Mouse (Mus musculus): Measurements from ENCODE around the gene Tle4. TPM values are rescaled to one million over a fixed set of nuclear protein-coding genes. Genes with fewer than 3 reads are reported as not detected.

The Tle4 gene
- total and polyA plus RNA-seq, 3 experiments, result 18.9 to 27.7 (median 23.4) TPM

GRCm38 (mm10) chr19:14447474-14447873 lies 150.4 kb downstream of the Tle4 start:
- dilution Hi-C loops (cut with MboI; ENCODE audit: extremely low pct_ligation_motif_present, extremely low pct_unique_long_range_greater_than_20kb, low sequenced_read_pairs), result no loop called here
- no peaks in the 10 kb centered on the region for H3K27me3 ChIP-seq (replicated peaks)
- peaks cover 31 to 58% of the 10 kb centered on the region in 2 experiments for H3K36me3 ChIP-seq (replicated peaks in 1 of 2; ENCODE audit: control insufficient read depth in 1 of 2, insufficient read depth in 1 of 2, low read length in 1 of 2)
- H3K4me2 ChIP-seq (ENCODE audit: insufficient read depth, low read depth, poor library complexity, severe bottlenecking), result no peak overlapping the region
- H3K4me3 ChIP-seq (replicated peaks in 1 of 3; ENCODE audit: low read depth in 2 of 3, low read length in 2 of 3, poor library complexity in 1 of 3), result no peak overlapping the region
- DNase-seq (ENCODE audit: extremely low read depth), result no peak
- no peak for TF ChIP-seq POLR2A (IDR thresholded peaks at IDR 0.05; ENCODE audit: low read depth, low read length)
- no peak for TF ChIP-seq ELF1 (IDR thresholded peaks at IDR 0.05; ENCODE audit: low read depth, low read length)
- TF ChIP-seq CHD2 (IDR thresholded peaks at IDR 0.05; ENCODE audit: low read length), result no peak
- no peak for TF ChIP-seq MYC (IDR thresholded peaks at IDR 0.05; ENCODE audit: low read depth, low read length)
- TF ChIP-seq GABPA (IDR thresholded peaks at IDR 0.05; ENCODE audit: insufficient replicate concordance, low read depth, low read length), result no peak
- TF ChIP-seq E2F4 (IDR thresholded peaks at IDR 0.05; ENCODE audit: insufficient replicate concordance, low read depth, low read length), result no peak
- TF ChIP-seq CHD1 (IDR thresholded peaks at IDR 0.05; ENCODE audit: low read depth, low read length), result no peak
- no peak for TF ChIP-seq NELFE (IDR thresholded peaks at IDR 0.05; ENCODE audit: low read depth, low read length)
- no peak for TF ChIP-seq MAX (IDR thresholded peaks at IDR 0.05; ENCODE audit: low read length)
- TF ChIP-seq UBTF (IDR thresholded peaks at IDR 0.05; ENCODE audit: low read depth, low read length), result no peak
- TF ChIP-seq SMC3 (IDR thresholded peaks at IDR 0.05; ENCODE audit: low read depth, low read length), result no peak
- no peak for TF ChIP-seq SIN3A (IDR thresholded peaks at IDR 0.05; ENCODE audit: low read length)
- TF ChIP-seq MAZ (IDR thresholded peaks at IDR 0.05; ENCODE audit: low read depth, low read length), result no peak
- TF ChIP-seq MAFK (IDR thresholded peaks at IDR 0.05; ENCODE audit: insufficient replicate concordance, low read length), result no peak
- TF ChIP-seq RAD21 (IDR thresholded peaks at IDR 0.05; ENCODE audit: low read depth, low read length), result no peak
- TF ChIP-seq TBP (conservative IDR thresholded peaks at IDR 0.05; ENCODE audit: low read depth, low read length), result no peak
- TF ChIP-seq JUN (IDR thresholded peaks at IDR 0.05; ENCODE audit: insufficient read depth, low read depth, low read length), result no peak
- TF ChIP-seq ETS1 (conservative IDR thresholded peaks at IDR 0.05; ENCODE audit: low read depth, low read length), result no peak
- TF ChIP-seq MEF2A (IDR thresholded peaks at IDR 0.05; ENCODE audit: borderline replicate concordance, low read depth, low read length), result no peak
- no peak for TF ChIP-seq RCOR1 (conservative IDR thresholded peaks at IDR 0.05; ENCODE audit: low read depth, low read length)
- peaks cover 8% of the 10 kb centered on the region in 2 experiments; a peak in 2 of 4 replicates for H3K4me1 ChIP-seq (ENCODE audit: control insufficient read depth in 1 of 2, insufficient read depth in 2 of 2)
- H3K9ac ChIP-seq (ENCODE audit: insufficient read depth, low read depth), result no peak overlapping the region
- in situ Hi-C loops (cut with MboI; ENCODE audit: low pct_ligation_motif_present, low pct_unique_long_range_greater_than_20kb, low sequenced_read_pairs), result no loop called here
- no peak overlapping the region for H3K27ac ChIP-seq (ENCODE audit: insufficient read depth, low read depth)
- H3K9me3 ChIP-seq (replicated peaks; ENCODE audit: low read length), result no peaks in the 10 kb centered on the region
- H3K79me2 ChIP-seq (replicated peaks; ENCODE audit: control insufficient read depth, extremely low read depth, insufficient read depth, poor library complexity, severe bottlenecking), result no peaks in the 10 kb centered on the region

- H3K79me2 ChIP-seq (replicated peaks; ENCODE audit: control insufficient read depth, extremely low read depth, insufficient read depth, poor library complexity, severe bottlenecking), result no peaks in the 10 kb centered on the region
- peaks cover 0 to 10% of the 10 kb centered on the region in 2 experiments; a peak in 1 of 4 replicates for H3K4me1 ChIP-seq (ENCODE audit: control insufficient read depth in 1 of 2, insufficient read depth in 2 of 2)
- no peak overlapping the region for H3K4me2 ChIP-seq (ENCODE audit: insufficient read depth, low read depth, poor library complexity, severe bottlenecking)
- H3K9ac ChIP-seq (ENCODE audit: insufficient read depth, low read depth), result no peak overlapping the region
- in situ Hi-C loops (cut with MboI; ENCODE audit: low pct_ligation_motif_present, low pct_unique_long_range_greater_than_20kb, low sequenced_read_pairs), result no loop called here
- no peaks in the 10 kb centered on the region for H3K9me3 ChIP-seq (replicated peaks; ENCODE audit: low read length)
- TF ChIP-seq CHD1 (IDR thresholded peaks at IDR 0.05; ENCODE audit: low read depth, low read length) (no peak), POLR2A (IDR thresholded peaks at IDR 0.05; ENCODE audit: low read depth, low read length) (no peak), NRF1 (IDR thresholded peaks at IDR 0.05; ENCODE audit: low read depth, low read length) (no peak), MYC (IDR thresholded peaks at IDR 0.05; ENCODE audit: low read depth, low read length) (no peak), RAD21 (IDR thresholded peaks at IDR 0.05; ENCODE audit: low read depth, low read length) (no peak), KAT2A (IDR thresholded peaks at IDR 0.05; ENCODE audit: insufficient replicate concordance, low read length) (no peak), NELFE (IDR thresholded peaks at IDR 0.05; ENCODE audit: low read depth, low read length) (no peak)
- H3K4me3 ChIP-seq (replicated peaks in 1 of 3; ENCODE audit: low read depth in 2 of 3, low read length in 2 of 3, poor library complexity in 1 of 3), result no peak overlapping the region
- no peaks in the 10 kb centered on the region for H3K27me3 ChIP-seq (replicated peaks)
- dilution Hi-C loops (cut with MboI; ENCODE audit: extremely low pct_ligation_motif_present, extremely low pct_unique_long_range_greater_than_20kb, low sequenced_read_pairs), result no loop called here
- DNase-seq (ENCODE audit: extremely low read depth), result no peak
- peaks cover 0 to 10% of the 10 kb centered on the region in 2 experiments for H3K36me3 ChIP-seq (replicated peaks in 1 of 2; ENCODE audit: control insufficient read depth in 1 of 2, insufficient read depth in 1 of 2, low read length in 1 of 2)
- no peak overlapping the region for H3K27ac ChIP-seq (ENCODE audit: insufficient read depth, low read depth)
Observed at GRCm38 (mm10) chr19:14441861-14442260, 156.0 kb downstream of the Tle4 start.
